Mouse (Mus musculus): ENCODE measurements around the gene Mto1.
"Not testable (repeated sequence)": the region's sequence is repeated elsewhere in the genome, so short reads cannot be mapped to it uniquely, and the experiment has no call there.

The Mto1 gene

DNA sequence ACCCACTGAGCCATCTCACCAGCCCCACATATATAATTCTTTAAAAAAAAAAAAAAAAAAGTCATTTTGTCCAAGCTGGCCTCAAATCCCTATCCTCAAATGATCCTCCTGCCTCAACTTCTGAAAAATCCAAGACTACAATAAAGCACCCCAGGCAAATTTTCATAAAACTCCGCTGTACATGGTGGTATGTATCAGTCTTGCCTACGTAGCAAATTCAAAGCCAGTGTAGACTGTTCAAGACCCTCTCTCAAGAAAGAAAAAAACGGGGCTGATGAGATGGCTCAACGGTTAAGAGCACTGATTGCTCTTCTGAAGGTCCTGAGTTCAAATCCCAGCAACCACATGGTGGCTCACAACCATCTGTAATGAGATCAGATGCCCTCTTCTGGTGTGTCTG, 27.9 kb downstream of the Mto1 start:
- DNase-seq (ENCODE audit: low spot score in 2 of 2) = no peak

DNA sequence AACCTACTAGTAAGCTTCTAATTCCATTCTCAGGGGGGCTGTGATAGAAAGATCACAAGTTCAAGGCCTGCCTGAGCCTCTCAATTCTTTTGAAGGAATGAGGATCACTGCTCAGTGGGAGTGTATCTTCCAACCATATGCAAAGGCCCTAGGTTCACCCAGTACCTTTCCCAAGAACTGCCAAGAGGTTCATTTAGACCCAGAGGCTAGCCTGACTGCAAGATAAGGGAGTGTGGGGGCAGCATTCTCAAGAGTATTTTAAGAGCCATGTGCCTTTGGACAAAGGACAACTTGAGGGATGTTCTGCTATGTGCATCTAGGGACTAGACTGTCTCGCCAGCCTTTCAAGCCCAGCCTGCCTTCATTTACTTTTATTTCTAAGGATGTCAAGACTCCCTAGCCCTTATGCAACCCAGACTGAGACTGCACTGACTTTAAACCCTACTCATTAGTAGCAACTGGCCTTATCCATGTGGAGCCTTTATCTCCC, 28.6 kb downstream of the Mto1 start:
- DNase-seq (ENCODE audit: low spot score in 2 of 2) = no peak

DNA sequence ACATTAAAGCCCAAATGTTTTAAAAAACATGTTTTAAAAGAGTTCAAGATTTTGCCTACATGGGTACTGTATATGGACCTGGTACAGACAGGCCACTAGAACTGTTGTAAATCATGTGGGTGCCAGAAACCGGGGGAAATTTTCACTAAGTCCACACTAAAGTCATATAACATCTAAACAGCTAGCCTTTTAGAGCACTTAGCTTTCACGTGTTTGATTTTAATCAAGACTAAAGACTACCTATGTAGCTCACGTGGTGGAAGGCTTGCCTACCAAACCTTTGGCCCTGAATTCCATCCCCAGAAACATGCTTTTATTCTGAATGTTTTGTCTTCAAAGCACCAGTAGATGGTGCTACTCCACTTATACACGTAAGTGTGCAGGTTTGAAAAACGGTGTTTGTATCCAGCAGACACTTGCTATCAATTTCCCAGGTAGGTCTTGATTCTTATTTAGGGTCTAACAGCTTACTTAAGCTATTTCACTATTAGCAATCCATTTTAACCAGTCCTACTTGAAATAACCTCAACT, 29.1 kb downstream of the Mto1 start:
- DNase-seq (ENCODE audit: low spot score in 2 of 2) = peak in 1 of 2 experiments; percentile 9

DNA sequence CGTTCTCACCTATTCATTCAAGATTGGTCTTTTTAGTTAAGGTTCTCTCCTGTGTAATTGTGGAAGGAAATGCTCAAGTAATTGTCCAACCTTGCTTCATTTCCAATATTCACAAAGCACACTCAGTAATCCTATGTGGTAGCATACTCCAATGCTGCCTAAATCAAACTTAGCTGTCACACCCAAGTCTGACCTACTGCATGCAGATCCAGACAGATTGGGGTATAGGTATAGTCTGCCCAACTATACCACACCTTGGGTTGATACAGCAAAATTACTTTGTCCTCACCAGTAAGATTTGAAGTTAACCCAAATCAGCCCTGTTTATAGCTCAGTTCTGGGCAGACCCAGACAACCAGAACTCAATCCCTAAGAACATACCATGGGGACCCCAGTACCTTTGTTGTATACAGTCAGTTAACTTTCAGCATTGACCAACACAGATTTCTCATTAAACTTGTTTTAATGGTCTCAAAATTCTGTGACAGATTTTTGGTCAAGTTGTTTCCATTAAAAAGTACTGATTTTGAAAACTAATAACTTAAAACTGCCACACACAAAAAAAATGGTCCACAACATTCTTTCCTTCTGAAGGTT, 30.1 kb downstream of the Mto1 start:
- not testable (repeated sequence) for DNase-seq (ENCODE audit: low spot score in 2 of 2)

DNA sequence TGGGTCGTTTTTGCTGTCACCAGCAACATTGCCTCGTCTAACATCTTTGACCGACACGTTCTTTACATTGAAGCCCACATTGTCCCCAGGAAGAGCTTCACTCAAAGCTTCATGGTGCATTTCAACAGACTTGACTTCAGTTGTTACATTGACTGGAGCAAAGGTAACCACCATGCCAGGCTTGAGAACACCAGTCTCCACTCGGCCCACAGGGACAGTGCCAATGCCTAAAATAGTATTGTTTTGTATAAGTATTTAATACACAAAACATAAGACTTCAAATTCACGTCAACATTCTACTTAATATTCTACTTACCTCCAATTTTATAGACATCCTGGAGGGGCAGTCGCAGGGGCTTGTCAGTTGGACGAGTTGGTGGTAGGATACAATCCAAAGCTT, 31.3 kb downstream of the Mto1 start:
- not testable (repeated sequence) for DNase-seq (ENCODE audit: low spot score in 2 of 2)

DNA sequence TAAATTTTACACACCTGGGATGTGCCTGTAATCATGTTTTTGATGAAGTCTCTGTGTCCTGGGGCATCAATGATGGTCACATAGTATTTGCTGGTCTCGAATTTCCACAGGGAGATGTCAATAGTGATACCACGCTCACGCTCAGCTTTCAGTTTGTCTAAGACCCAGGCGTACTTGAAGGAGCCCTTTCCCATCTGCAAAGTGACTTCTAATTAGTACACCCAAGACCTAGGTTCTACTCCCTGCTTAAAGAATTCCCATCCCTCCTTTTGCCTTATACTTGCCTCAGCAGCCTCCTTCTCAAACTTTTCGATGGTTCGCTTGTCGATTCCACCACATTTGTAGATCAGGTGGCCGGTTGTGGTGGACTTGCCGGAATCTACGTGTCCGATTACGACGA, 32.2 kb downstream of the Mto1 start:
- DNase-seq (ENCODE audit: low spot score in 2 of 2) = peak; percentile 5 to 10

DNA sequence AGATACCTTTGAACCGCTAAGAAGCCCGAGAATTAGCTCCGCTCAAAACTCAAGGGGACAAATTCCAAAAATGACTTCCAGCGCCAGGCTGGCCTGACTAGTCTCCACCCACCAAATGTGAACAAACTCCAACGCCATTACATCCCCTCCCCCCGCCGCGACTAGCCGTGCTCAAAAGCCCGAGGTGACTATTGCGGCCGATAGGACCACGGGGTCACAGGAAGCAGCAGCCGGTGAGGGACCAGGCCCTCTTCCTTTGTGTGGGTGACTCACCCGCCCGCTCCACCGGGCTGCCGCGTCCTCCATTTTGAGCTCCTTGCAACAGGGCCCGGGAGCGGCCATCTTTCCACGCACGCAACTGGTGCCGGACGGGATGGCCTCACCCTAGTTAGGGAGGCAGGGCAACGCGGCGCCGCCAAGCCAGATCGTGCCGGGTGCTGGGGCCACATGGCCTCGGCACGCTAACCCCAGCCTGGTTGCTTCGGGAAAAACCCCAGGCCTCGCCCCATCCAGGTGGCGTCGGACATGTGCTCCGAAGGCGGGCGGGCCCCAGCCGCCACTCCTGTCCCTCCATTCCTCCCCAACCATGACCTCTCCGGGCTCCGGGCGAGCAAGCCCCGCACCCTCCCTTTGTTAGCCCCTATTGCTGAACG, 32.8 kb downstream of the Mto1 start:
- DNase-seq (ENCODE audit: low spot score in 2 of 2) = peak; percentile 69 to 77

DNA sequence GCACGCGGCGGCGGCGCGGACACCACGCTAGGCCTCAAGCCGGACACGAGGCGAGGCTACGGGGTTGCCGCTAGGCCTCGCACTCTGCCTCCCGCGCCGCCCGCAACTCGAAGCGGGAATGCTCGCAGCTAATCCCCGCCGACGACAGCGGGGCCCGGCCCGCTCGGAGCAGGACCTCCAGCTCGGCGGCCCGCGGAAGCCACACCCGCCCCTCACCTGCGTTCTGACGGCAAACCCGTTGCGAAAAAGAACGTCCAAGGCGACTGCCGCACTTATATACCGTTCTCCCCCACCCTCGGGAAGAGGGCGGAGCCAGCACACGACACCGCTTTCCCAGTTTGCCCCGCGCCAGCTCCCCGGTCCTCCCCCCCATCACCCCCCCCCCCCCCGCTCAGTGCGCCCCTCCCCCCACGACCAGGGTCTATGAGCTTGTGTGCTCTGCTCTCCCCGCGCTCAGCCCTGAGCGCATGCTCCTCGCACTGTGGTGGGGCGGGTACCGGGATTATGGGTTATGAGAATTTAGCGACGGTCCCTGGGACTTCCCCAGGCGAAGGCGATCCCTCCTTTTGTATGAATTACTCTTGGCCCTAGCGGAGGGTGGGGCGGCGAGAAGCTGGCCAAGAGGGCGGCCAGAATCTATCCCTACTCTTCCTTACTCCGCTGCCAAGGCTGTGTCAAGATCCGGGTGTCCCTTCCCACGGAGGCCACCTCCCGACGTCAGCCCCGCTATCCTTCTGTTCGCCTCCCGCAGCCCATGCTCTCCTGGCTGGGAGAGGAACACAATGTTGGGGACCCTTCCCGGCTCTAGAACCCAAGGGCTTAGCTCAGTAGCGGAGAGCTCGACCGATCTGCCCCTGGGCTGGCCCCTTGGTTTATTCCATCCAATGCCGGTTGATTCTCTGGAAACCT, 33.7 kb downstream of the Mto1 start:
- DNase-seq (ENCODE audit: low spot score in 2 of 2) = peak; percentile 96 to 97

DNA sequence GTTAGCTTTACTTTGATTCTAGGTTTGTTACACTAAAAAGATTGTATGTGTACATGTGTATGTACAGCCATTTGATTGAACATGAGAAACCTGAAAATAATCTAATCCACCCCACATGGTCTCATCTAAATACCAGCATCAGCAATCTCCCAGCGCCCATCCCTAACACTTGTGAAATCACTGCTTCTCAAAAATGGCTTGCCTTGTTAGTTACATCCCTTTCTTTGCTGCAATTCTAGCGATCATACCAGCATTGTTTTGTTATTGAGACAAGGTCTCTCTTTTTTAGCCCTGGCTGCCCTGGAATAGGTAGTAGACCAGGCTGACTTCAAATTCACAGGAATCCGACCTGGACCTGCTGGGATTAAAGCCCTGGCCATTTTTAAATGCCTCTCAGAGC, 34.4 kb downstream of the Mto1 start:
- DNase-seq (ENCODE audit: low spot score in 2 of 2) = no peak

DNA sequence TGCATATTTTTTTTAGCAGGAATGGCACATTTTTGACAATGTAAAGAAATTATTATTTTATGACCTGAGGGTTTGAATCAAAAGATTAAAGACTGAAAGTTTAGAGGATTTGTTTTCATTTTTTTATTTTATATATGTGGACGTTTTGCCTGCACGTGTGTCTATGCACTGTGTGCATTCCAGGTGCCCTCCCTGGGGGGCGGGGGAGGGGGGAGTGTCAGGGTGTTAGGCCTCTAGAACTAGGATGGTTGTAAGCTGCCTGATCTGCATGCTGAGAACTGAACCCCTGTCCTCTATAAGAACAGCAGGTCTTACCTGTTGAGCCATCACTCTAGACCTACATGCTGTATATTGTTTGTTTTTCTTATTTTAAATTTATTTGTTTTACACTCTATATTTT, 36.7 kb downstream of the Mto1 start:
- no peak for DNase-seq (ENCODE audit: low spot score in 2 of 2)

DNA sequence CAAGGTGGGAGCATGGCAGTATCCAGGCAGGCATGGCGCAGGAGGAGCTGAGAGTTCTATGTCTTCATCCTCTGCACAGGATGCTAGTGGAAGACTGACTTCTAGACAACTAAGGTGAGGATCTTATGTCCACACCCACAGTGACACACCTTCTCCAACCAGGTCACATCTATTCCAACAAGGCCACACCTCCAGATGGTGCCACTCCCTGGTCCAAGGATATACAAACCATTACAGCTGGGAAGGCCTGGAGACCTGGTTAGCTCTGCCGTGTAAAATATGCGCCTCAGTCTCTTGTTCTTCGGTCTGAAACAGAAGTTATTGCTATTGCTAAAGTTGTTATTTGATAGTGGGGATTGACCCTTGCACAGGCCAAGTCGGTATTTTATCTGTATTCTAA, 40.0 kb downstream of the Mto1 start:
- DNase-seq (ENCODE audit: low spot score in 2 of 2) = not testable (repeated sequence)

DNA sequence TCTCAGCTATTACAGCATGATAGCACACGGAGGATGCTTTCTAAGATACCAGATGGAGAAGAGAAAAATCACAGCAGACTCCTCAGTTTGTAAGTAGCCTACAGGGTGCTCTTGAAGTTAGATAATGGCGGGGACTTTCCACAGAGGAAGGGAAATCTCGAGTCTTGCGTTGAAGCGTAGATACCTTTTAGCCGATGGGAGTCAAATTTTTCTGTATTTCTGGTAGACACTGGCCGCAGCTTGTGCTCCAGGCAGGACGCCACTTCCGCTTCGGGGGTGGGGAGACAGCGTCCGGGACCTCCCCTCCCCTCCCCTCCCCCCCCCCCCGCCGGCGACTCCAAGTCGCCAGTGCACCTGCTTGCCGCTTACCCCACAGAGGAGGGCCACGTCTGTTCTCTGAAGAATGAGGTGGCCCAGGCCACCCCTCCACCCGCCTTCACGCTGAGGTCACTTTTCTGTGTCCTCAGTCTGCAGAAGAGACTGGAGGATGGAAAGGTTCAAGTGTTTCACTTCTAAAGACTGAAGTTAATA, 40.9 kb downstream of the Mto1 start, which contains the start of gene Eef1a1:
Gene Eef1a1, minus strand, starts transcription at position 262 of the 531 bp plus-strand sequence.
- peak; percentile 48 to 67 for DNase-seq (ENCODE audit: low spot score in 2 of 2)

DNA sequence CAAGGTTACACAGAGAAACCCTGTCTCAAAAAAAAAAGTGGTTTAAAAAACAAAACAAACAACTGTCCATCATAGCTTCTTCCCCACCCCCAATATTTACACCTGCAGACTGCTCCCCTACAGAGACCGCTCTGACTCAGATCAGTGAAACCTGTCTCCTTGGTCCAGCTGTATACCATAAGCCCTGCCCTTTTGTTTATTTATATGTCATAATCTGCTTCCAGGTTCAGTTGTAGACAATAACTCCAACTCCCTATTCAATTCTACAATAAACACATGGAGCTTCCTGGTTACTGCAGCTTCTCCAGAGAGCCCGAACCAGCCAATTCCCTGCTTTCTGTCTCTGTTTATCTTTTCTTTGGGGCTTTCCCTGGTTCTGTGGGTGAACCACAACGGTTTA, 43.2 kb downstream of the Mto1 start:
- no peak for DNase-seq (ENCODE audit: low spot score in 2 of 2)

DNA sequence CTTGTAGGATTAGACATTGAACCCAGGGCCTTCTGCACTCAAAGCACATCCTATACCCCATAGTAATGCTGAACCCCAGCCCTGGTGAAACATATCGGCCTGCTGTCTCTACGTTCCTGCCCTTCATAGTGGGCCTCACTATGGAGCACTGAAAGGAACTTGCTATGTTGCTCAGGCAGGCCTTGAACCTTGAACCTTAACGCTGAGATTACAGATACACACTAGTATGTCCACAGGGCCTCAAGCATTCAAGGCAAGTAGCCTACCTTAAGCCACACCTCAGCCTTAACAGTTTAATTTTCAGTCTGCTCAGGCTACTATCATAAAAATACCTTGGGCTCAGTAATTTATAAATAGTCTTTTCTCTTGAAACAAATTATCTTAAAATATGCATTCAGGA, 44.2 kb downstream of the Mto1 start:
- DNase-seq (ENCODE audit: low spot score in 2 of 2) = no peak

DNA sequence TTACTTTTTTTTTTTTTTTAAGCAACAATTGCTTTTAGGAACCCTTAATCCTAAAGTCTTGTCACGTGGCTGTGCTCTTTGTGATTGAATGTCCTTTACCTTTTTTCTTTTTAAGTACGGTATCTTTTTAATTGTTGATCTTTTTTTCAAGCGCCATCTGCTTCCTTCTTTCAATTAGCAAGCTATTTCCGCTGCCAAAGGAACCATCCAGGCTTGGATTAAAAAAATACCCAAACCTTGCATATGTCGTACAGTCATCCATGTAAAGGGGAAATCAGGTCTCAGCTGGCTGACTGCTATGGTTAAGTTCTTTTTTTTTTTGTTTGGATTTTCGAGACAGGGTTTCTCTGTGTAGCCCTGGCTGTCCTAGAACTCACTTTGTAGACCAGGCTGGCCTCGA, 45.2 kb downstream of the Mto1 start:
- no peak for DNase-seq (ENCODE audit: low spot score in 2 of 2)

DNA sequence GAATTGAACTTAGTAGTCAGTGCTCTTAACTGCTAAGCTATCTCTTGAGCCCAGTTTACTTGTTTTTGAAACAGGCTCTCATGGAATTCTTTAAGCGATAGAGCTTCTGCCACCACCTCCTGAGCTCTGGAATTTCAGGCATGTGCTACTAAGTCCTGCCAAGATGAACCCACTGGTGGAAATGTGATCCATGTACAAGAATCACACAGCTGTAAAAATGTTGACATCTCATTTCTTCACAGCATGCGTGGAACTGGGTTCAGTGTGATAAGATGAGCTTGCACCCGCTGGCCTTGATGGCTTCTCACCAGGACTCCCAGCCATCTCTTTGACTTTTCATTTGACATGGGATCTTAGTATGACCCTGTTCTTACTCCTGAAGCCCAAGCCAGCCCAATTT, 52.4 kb downstream of the Mto1 start:
- no peak for DNase-seq (ENCODE audit: low spot score in 2 of 2)

DNA sequence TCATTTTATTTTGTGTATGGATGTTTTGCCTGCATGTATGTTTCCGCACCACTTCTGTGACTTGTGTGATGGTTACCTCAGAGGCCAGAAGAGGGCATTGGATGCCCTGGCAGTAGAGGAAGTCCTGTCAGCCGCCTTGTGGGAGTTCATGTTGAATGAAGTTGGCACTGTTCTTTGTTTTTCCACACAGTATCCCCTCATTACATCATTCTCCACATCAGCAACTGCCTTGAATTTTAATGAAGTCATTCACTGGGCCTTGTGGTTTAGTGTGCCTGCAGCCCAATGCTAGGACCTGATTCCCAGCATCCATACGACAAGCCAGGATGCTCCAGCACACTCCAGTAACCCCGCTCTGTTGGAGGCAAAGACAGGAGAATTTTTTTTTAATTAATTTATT, 53.3 kb downstream of the Mto1 start:
- DNase-seq (ENCODE audit: low spot score in 2 of 2) = no peak

DNA sequence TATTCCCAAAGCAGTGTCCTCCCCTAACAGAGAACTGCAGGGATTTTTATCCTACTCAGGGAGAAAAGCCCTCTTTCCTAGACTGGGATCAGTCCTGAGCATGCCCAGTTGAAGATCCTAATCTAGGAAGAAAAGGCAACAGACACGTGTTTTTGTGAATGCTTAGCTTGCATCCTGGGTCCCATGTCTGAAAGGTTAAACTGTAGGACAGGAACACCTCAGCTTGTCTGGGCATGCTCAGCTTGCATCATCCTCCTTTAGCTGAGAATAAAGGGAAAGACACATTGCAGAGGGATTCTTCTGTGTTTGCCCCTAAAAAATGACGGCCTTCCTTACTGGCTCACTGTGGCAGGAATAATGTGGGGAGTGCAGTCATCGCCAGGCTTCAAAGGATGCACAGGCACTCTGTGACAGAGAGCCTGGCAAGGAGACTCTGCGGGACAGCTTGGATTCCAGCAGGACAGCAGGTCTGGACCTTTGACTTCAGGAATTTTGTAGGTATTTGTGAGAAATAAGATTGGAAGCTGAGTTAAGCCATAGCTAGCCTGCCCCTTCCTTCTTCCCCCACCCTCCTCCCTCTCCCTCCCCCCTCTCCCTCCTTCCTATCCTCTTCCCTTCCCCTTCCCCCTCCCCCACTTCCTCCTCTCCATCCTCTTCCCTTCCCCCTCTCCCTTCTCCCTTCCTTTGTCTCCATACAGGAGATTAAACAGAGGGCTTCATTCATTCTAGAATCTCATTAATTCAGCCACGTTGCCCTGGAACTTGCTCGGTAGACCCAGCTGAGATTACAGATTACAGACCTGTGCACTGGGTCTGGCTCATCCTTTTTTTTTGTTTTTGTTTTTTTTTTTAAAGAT, 55.4 kb downstream of the Mto1 start:
- DNase-seq (ENCODE audit: low spot score in 2 of 2) = no peak

DNA sequence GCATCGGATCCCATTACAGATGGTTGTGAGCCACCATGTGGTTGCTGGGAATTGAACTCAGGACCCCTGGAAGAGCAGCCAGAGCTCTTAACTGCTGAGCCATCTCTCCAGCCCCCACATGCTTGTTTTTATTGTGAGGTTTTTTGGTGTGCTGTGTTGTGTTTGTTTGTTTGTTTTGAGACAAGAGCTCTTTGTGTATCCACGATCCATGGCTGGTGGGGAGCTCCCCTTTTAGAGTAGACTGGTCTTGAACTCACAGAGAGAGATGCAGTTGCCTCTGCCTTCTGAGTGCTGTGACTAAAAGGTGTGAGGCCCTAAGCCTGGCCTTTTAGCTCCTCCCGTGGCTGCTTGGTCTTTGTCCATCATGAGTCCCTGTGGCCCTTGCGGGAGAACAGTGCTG, 56.1 kb downstream of the Mto1 start:
- no peak for DNase-seq (ENCODE audit: low spot score in 2 of 2)

DNA sequence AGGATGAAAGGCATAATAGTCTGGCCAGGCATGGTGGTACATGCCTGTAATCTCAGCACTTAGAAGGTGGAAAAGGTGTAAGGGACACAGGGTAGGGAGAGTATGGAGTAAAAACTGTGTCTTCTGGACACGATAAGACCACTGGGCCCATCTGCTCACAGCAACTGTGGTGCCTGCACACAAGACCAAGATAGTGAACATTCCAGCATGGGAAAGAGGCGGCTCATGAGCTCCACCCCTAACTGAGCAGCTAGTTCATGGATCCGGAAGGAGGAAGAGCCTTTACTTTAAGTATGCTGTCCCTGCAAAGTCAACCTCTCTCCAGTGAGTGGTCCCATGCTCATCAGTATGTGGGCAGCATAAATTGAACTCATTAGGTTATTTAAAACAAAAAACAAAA, 56.7 kb downstream of the Mto1 start:
- DNase-seq (ENCODE audit: low spot score in 2 of 2) = no peak

DNA sequence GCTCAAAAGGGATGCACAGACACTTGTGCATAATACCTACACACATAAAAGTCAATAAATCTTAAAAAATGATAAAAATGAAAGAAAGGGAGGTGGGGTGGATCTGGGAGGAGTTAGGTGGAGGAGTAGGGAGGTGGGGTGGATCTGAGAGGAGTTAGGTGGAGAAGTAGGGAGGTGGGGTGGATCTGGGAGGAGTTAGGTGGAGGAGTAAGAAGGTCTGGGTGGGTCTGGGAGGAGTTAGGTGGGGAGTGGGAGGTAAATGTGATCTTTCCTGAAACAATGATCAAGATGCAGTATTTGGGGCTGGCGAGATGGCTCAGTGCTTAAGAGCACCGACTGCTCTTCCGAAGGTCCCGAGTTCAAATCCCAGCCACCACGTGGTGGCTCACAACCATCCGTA, 57.2 kb downstream of the Mto1 start:
- no peak for DNase-seq (ENCODE audit: low spot score in 2 of 2)
